Mouse (Mus musculus) adrenal gland (tissue): Measurements from ENCODE around the gene Vmn1r175.
"Not testable (repeated sequence)": the region's sequence is repeated elsewhere in the genome, so short reads cannot be mapped to it uniquely, and the experiment has no call there.

Source experiments
- intact Hi-C: fragments of 180-260 bp; cut with DNase I; formaldehyde crosslinking; loops from one replicate; pipeline ENCODE4 v1.15.1; 2025
- long read RNA-seq, 2 experiments: library from polyadenylated mRNA; unstranded; transcript quantifications; one replicate each; pipeline ENCODE4 v2.0.0; 2020; ENCODE audit warnings: borderline replicate concordance in 1 of 2; ENCODE audit not compliant: insufficient replicate concordance in 1 of 2

Gene Vmn1r175
- long read RNA-seq, experiment 1: 0 reads
- long read RNA-seq, experiment 2: 0 reads

DNA sequence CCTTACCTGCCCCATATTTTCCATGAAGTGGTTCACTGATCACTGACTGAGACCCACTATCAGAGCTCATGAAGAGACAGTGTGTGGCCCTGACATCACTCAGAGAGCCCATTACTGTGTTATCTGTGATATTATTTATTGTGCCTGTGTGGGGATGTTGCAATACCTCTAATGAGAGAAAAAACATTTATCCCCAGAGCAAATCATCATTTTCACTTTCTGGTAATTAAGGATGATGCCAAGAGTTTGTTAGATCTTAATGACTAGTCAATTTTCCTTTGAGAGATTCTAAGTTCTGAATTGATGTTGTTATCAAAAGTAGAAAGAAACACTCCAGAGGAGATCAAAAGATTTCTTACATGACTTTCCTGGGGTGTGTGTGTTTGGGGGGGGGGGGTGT lies at the start of gene Vmn1r175:
Vmn1r175 (minus strand) TSS at position 101 of the 400 bp plus-strand sequence.
- intact Hi-C loops: not testable (repeated sequence)

DNA sequence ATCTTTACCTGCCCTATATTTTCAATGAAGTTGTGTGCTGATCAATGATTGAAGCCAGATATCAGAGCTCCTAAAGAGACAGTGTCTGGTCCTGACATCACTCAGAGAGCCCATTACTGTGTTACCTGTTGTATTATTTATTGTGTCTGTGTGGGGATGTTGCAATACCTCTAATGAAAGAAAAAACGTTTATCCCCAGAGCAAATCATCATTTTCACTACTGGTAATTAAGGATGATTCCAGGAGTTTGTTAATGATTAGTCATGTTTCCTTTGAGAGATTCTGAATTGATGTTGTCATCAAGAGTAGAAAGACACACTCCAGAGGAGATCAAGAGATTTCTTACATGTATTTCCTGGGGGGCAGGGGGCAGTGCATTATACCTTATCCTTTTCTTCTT lies 26.8 kb upstream of the Vmn1r175 start, which contains the start of gene Vmn1r176:
Vmn1r176 (minus strand) TSS at position 101 of the 400 bp plus-strand sequence.
- intact Hi-C loops: not testable (repeated sequence)

DNA sequence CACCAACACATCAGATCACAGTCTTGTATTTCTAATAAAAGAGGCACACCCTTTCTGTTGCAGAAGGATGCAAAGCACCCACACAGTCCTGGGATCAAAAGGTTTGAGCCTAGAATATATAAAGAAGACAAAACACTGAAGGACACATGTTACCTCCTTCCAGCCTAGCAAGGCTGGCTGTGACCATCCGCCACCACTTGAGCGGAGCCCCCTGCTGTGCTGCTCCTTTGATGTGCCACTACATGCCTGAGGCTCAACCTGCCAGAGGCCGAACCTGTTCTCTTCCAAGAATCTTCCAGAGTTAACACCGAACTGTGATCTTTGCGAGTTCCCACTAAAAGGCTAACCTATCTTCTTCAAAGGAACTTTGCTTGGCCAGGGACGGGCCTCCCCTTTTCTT lies 25.9 kb downstream of the Vmn1r175 start:
- intact Hi-C loops: no loop called here
